Mouse (Mus musculus): ENCODE results near the gene Cachd1. TPM values are rescaled to one million over a fixed set of nuclear protein-coding genes. Genes with fewer than 3 reads are reported as not detected.

The Cachd1 gene
- polyA plus RNA-seq, 1 experiment from 2014 or later = 42.3 TPM

GRCm38 (mm10) chr4:100925153-100925552, 148.7 kb downstream of the Cachd1 start:
- ATAC-seq (ENCODE audit: insufficient number of reproducible peaks, low FRiP score, low TSS enrichment, low read depth) = no peak
- peaks cover 2% of the 10 kb centered on the region; the same call in 1 of the 2 replicates for H3K36me3 ChIP-seq (ENCODE audit: control insufficient read depth, insufficient read depth, low read length)

GRCm38 (mm10) chr4:100926608-100927007, 150.1 kb downstream of the Cachd1 start:
- Histone ChIP-seq H3K27me3 (ENCODE audit: control insufficient read depth, insufficient read depth, low read length) (no peaks in the 10 kb centered on the region), H3K9me3 (ENCODE audit: control insufficient read depth, low read length) (no peaks in the 10 kb centered on the region), H3K27ac (replicated peaks; ENCODE audit: low read depth, low read length) (no peak overlapping the region; the same call in 1 of the 2 replicates), H3K4me1 (ENCODE audit: control insufficient read depth, insufficient read depth, low read length) (peaks cover 32% of the 10 kb centered on the region), H3K4me2 (ENCODE audit: low read depth, severe bottlenecking) (no peak overlapping the region; the same call in 1 of the 2 replicates), H3K4me3 (ENCODE audit: low read depth, low read length) (no peak overlapping the region), H3K36me3 (ENCODE audit: control insufficient read depth, insufficient read depth, low read length) (no peaks in the 10 kb centered on the region), H3K9ac (ENCODE audit: low read length) (no peak overlapping the region)
- 33% methylated on average over 3 of the region's 3 CpGs for WGBS
- no peak for ATAC-seq (ENCODE audit: insufficient number of reproducible peaks, low FRiP score, low TSS enrichment, low read depth)
- DNase-seq (ENCODE audit: low spot score) = no peak

More at GRCm38 (mm10) chr4:100925153-100925552, 148.7 kb downstream of the Cachd1 start:
- 27% methylated on average over 1 of the region's 1 CpGs for WGBS
- no peak overlapping the region for H3K9ac ChIP-seq (ENCODE audit: low read length)
- no peak for DNase-seq (ENCODE audit: low spot score)
- no peak overlapping the region for H3K27ac ChIP-seq (replicated peaks; ENCODE audit: low read depth, low read length)
- no peaks in the 10 kb centered on the region for H3K27me3 ChIP-seq (ENCODE audit: control insufficient read depth, insufficient read depth, low read length)
- no peaks in the 10 kb centered on the region for H3K9me3 ChIP-seq (ENCODE audit: control insufficient read depth, low read length)
- no peak overlapping the region for H3K4me2 ChIP-seq (ENCODE audit: low read depth, severe bottlenecking)
- H3K4me1 ChIP-seq (ENCODE audit: control insufficient read depth, insufficient read depth, low read length) = peaks cover 35% of the 10 kb centered on the region
- H3K4me3 ChIP-seq (ENCODE audit: low read depth, low read length) = no peak overlapping the region

GRCm38 (mm10) chr4:100927059-100927458, 150.6 kb downstream of the Cachd1 start:
- 12% methylated on average over 2 of the region's 2 CpGs for WGBS
- no peaks in the 10 kb centered on the region for H3K9me3 ChIP-seq (ENCODE audit: control insufficient read depth, low read length)
- no peak overlapping the region for H3K9ac ChIP-seq (ENCODE audit: low read length)
- H3K4me3 ChIP-seq (ENCODE audit: low read depth, low read length) = no peak overlapping the region
- peaks cover 28% of the 10 kb centered on the region for H3K4me1 ChIP-seq (ENCODE audit: control insufficient read depth, insufficient read depth, low read length)
- no peak overlapping the region for H3K4me2 ChIP-seq (ENCODE audit: low read depth, severe bottlenecking)
- ATAC-seq (ENCODE audit: insufficient number of reproducible peaks, low FRiP score, low TSS enrichment, low read depth) (no peak), DNase-seq (ENCODE audit: low spot score) (no peak)
- no peaks in the 10 kb centered on the region for H3K36me3 ChIP-seq (ENCODE audit: control insufficient read depth, insufficient read depth, low read length)
- H3K27ac ChIP-seq (replicated peaks; ENCODE audit: low read depth, low read length) = 0 out of 2 replicates have a peak overlapping the region, but pooled peaks have one; percentile 42
- no peaks in the 10 kb centered on the region for H3K27me3 ChIP-seq (ENCODE audit: control insufficient read depth, insufficient read depth, low read length)

GRCm38 (mm10) chr4:100943689-100944088, 167.2 kb downstream of the Cachd1 start:
- Histone ChIP-seq H3K4me1 (ENCODE audit: control insufficient read depth, insufficient read depth, low read length) (peaks cover 18% of the 10 kb centered on the region; the same call in 1 of the 2 replicates), H3K4me2 (ENCODE audit: low read depth, severe bottlenecking) (no peak overlapping the region), H3K4me3 (ENCODE audit: low read depth, low read length) (no peak overlapping the region)

GRCm38 (mm10) chr4:100944276-100944675, 167.8 kb downstream of the Cachd1 start:
- no peaks in the 10 kb centered on the region; the same call in 1 of the 2 replicates for H3K36me3 ChIP-seq (ENCODE audit: control insufficient read depth, insufficient read depth, low read length)
- no peak for ATAC-seq (ENCODE audit: insufficient number of reproducible peaks, low FRiP score, low TSS enrichment, low read depth)

More at GRCm38 (mm10) chr4:100943689-100944088, 167.2 kb downstream of the Cachd1 start:
- no peaks in the 10 kb centered on the region for H3K9me3 ChIP-seq (ENCODE audit: control insufficient read depth, low read length)
- H3K9ac ChIP-seq (ENCODE audit: low read length) = no peak overlapping the region
- WGBS = 33% methylated on average over 7 of the region's 7 CpGs
- no peaks in the 10 kb centered on the region for H3K27me3 ChIP-seq (ENCODE audit: control insufficient read depth, insufficient read depth, low read length)
- ATAC-seq (ENCODE audit: insufficient number of reproducible peaks, low FRiP score, low TSS enrichment, low read depth) = no peak
- no peaks in the 10 kb centered on the region; the same call in 1 of the 2 replicates for H3K36me3 ChIP-seq (ENCODE audit: control insufficient read depth, insufficient read depth, low read length)
- DNase-seq (ENCODE audit: low spot score) = no peak
- 0 out of 2 replicates have a peak overlapping the region, but pooled peaks have one; percentile 14 for H3K27ac ChIP-seq (replicated peaks; ENCODE audit: low read depth, low read length)

GRCm38 (mm10) chr4:100945171-100945899, 168.9 kb downstream of the Cachd1 start:
- Histone ChIP-seq H3K4me3 (ENCODE audit: low read depth, low read length) (no peak overlapping the region), H3K9me3 (ENCODE audit: control insufficient read depth, low read length) (no peaks in the 10 kb centered on the region), H3K4me2 (ENCODE audit: low read depth, severe bottlenecking) (no peak overlapping the region), H3K36me3 (ENCODE audit: control insufficient read depth, insufficient read depth, low read length) (no peaks in the 10 kb centered on the region; the same call in 1 of the 2 replicates), H3K4me1 (ENCODE audit: control insufficient read depth, insufficient read depth, low read length) (peaks cover 23% of the 10 kb centered on the region), H3K9ac (ENCODE audit: low read length) (no peak overlapping the region), H3K27ac (replicated peaks; ENCODE audit: low read depth, low read length) (no peak overlapping the region), H3K27me3 (ENCODE audit: control insufficient read depth, insufficient read depth, low read length) (no peaks in the 10 kb centered on the region)
- DNase-seq (ENCODE audit: low spot score) (no peak), ATAC-seq (ENCODE audit: insufficient number of reproducible peaks, low FRiP score, low TSS enrichment, low read depth) (no peak)
- WGBS = 85% methylated on average over 13 of the region's 13 CpGs

More at GRCm38 (mm10) chr4:100944276-100944675, 167.8 kb downstream of the Cachd1 start:
- Histone ChIP-seq H3K4me1 (ENCODE audit: control insufficient read depth, insufficient read depth, low read length) (peaks cover 23% of the 10 kb centered on the region), H3K4me2 (ENCODE audit: low read depth, severe bottlenecking) (no peak overlapping the region), H3K4me3 (ENCODE audit: low read depth, low read length) (no peak overlapping the region), H3K27me3 (ENCODE audit: control insufficient read depth, insufficient read depth, low read length) (no peaks in the 10 kb centered on the region), H3K9me3 (ENCODE audit: control insufficient read depth, low read length) (no peaks in the 10 kb centered on the region), H3K9ac (ENCODE audit: low read length) (no peak overlapping the region), H3K27ac (replicated peaks; ENCODE audit: low read depth, low read length) (0 out of 2 replicates have a peak overlapping the region, but pooled peaks have one; percentile 14)
- no peak for DNase-seq (ENCODE audit: low spot score)
- WGBS = 53% methylated on average over 3 of the region's 3 CpGs

- ATAC-seq (ENCODE audit: insufficient number of reproducible peaks, low FRiP score, low TSS enrichment, low read depth) (no peak), DNase-seq (ENCODE audit: low spot score) (no peak)
- Histone ChIP-seq H3K27me3 (ENCODE audit: control insufficient read depth, insufficient read depth, low read length) (no peaks in the 10 kb centered on the region), H3K4me1 (ENCODE audit: control insufficient read depth, insufficient read depth, low read length) (peaks cover 21% of the 10 kb centered on the region), H3K4me2 (ENCODE audit: low read depth, severe bottlenecking) (no peak overlapping the region), H3K9ac (ENCODE audit: low read length) (no peak overlapping the region), H3K9me3 (ENCODE audit: control insufficient read depth, low read length) (no peaks in the 10 kb centered on the region), H3K4me3 (ENCODE audit: low read depth, low read length) (no peak overlapping the region), H3K36me3 (ENCODE audit: control insufficient read depth, insufficient read depth, low read length) (no peaks in the 10 kb centered on the region; the same call in 1 of the 2 replicates), H3K27ac (replicated peaks; ENCODE audit: low read depth, low read length) (no peak overlapping the region)
- WGBS = 56% methylated on average over 17 of the region's 17 CpGs
Observed at GRCm38 (mm10) chr4:100948494-100949425, 172.3 kb downstream of the Cachd1 start.

- no peak overlapping the region for H3K4me2 ChIP-seq (ENCODE audit: low read depth, severe bottlenecking)
- WGBS = 95% methylated on average over 5 of the region's 5 CpGs
- no peaks in the 10 kb centered on the region for H3K9me3 ChIP-seq (ENCODE audit: control insufficient read depth, low read length)
- no peak for DNase-seq (ENCODE audit: low spot score)
- no peaks in the 10 kb centered on the region; the same call in 1 of the 2 replicates for H3K36me3 ChIP-seq (ENCODE audit: control insufficient read depth, insufficient read depth, low read length)
- H3K9ac ChIP-seq (ENCODE audit: low read length) = no peak overlapping the region
- H3K27ac ChIP-seq (replicated peaks; ENCODE audit: low read depth, low read length) = no peak overlapping the region
- peaks cover 13% of the 10 kb centered on the region for H3K4me1 ChIP-seq (ENCODE audit: control insufficient read depth, insufficient read depth, low read length)
- no peak overlapping the region for H3K4me3 ChIP-seq (ENCODE audit: low read depth, low read length)
- no peaks in the 10 kb centered on the region for H3K27me3 ChIP-seq (ENCODE audit: control insufficient read depth, insufficient read depth, low read length)
- no peak for ATAC-seq (ENCODE audit: insufficient number of reproducible peaks, low FRiP score, low TSS enrichment, low read depth)
Observed at GRCm38 (mm10) chr4:100950316-100950715, 173.8 kb downstream of the Cachd1 start.
